24 mouse cellular contexts compared by ENCODE assay signal in genomic region chr16:22442202-22442601, GRCm38 (mm10). TPM values are rescaled to one million over a fixed set of nuclear protein-coding genes. Genes with fewer than 3 reads are reported as not detected.
DNase-seq lines count a peak whose midpoint lies in the region; ATAC-seq and TF ChIP-seq lines count a peak whose summit lies in the region.
"Had no signal": no experiment of that assay in that cellular context is flagged by ENCODE, and none has a peak within 500 bp of the region (broad histone marks: within the 10 kb centered on the region; RNA-seq: fewer than 3 reads in every experiment).

No protein-coding gene starts in this region.

- DNase-seq in embryonic facial prominence, embryonic 14.5 days (ENCODE audit: low spot score), result peak; percentile 46
- DNase-seq in embryonic facial prominence, embryonic 10.5 days (ENCODE audit: low spot score), result no peak
- no peak for DNase-seq in testis, postnatal 14 days (ENCODE audit: low spot score)
- peak; percentile 97 for DNase-seq in R1 (ENCODE audit: low read depth, low spot score)
- DNase-seq in retina, postnatal 1 day, result peak; percentile 81
- no peak for DNase-seq in gastrocnemius, adult 8-10 months (ENCODE audit: low spot score in 2 of 2)
- DNase-seq: adrenal gland, postnatal 10 days; cerebellum, adult 11-12 months; cerebellum, adult 9-10 months; cerebellum, postnatal 25 days; gastrocnemius, postnatal 10 days; heart, adult 18-20 months; heart, postnatal 14 days; kidney, adult 18-20 months had no signal

- no peaks in the 10 kb centered on the region for H3K9me3 ChIP-seq in embryonic facial prominence, embryonic 14.5 days (ENCODE audit: control insufficient read depth, low read length)
- H3K9me3 ChIP-seq in embryonic facial prominence, embryonic 10.5 days, result no peaks in the 10 kb centered on the region
- H3K9me3 ChIP-seq in forebrain, embryonic 12.5 days, result no peaks in the 10 kb centered on the region
- H3K9me3 ChIP-seq: embryonic facial prominence, embryonic 13.5 days; heart, embryonic 15.5 days; hindbrain, embryonic 10.5 days; intestine, embryonic 15.5 days had no signal

- no peaks in the 10 kb centered on the region for H3K27me3 ChIP-seq in embryonic facial prominence, embryonic 14.5 days (replicated peaks; ENCODE audit: control insufficient read depth, insufficient read depth, low read length)
- peaks cover 52% of the 10 kb centered on the region for H3K27me3 ChIP-seq in embryonic facial prominence, embryonic 10.5 days (replicated peaks; ENCODE audit: low read depth, poor library complexity, severe bottlenecking)
- no peaks in the 10 kb centered on the region for H3K27me3 ChIP-seq in testis, adult 2 months (ENCODE audit: control insufficient read depth, insufficient read depth, low read length)
- peaks cover 52% of the 10 kb centered on the region for H3K27me3 ChIP-seq in forebrain, embryonic 12.5 days
- H3K27me3 ChIP-seq: heart, embryonic 15.5 days; intestine, embryonic 15.5 days; Patski had no signal

- no peak overlapping the region for H3K4me2 ChIP-seq in embryonic facial prominence, embryonic 14.5 days (ENCODE audit: low read depth, low read length)
- no peak overlapping the region for H3K4me2 ChIP-seq in forebrain, embryonic 12.5 days
- H3K4me2 ChIP-seq: embryonic facial prominence, embryonic 13.5 days; heart, embryonic 11.5 days; heart, embryonic 15.5 days; hindbrain, embryonic 14.5 days; intestine, embryonic 15.5 days had no signal

- TF ChIP-seq CTCF in testis, adult 2 months (IDR thresholded peaks at IDR 0.05; ENCODE audit: control insufficient read depth, insufficient read depth, insufficient replicate concordance, low read depth, low read length), result no peak

- H3K9ac ChIP-seq in embryonic facial prominence, embryonic 14.5 days (ENCODE audit: low read depth, low read length), result no peak overlapping the region
- no peak overlapping the region for H3K9ac ChIP-seq in forebrain, embryonic 12.5 days
- H3K9ac ChIP-seq: embryonic facial prominence, embryonic 13.5 days; heart, embryonic 15.5 days; hindbrain, embryonic 14.5 days; intestine, embryonic 15.5 days had no signal

- no peak overlapping the region for H3K4me3 ChIP-seq in embryonic facial prominence, embryonic 14.5 days (ENCODE audit: low read depth, low read length)
- H3K4me3 ChIP-seq in embryonic facial prominence, embryonic 10.5 days, result no peak overlapping the region
- no peak overlapping the region for H3K4me3 ChIP-seq in testis, adult 2 months (ENCODE audit: control insufficient read depth, low read depth, low read length)
- no peak overlapping the region for H3K4me3 ChIP-seq in forebrain, embryonic 12.5 days (replicated peaks)
- H3K4me3 ChIP-seq: embryonic facial prominence, embryonic 13.5 days; heart, embryonic 15.5 days; hindbrain, embryonic 10.5 days; intestine, embryonic 15.5 days had no signal

- no peak for ATAC-seq in embryonic facial prominence, embryonic 14.5 days (ENCODE audit: low read depth)
- ATAC-seq in forebrain, embryonic 12.5 days (ENCODE audit: low FRiP score), result no peak
- ATAC-seq: forebrain, embryonic 14.5 days; intestine, embryonic 15.5 days; Patski had no signal

- no peak overlapping the region for H3K27ac ChIP-seq in embryonic facial prominence, embryonic 14.5 days (replicated peaks; ENCODE audit: low read depth, low read length)
- no peak overlapping the region for H3K27ac ChIP-seq in embryonic facial prominence, embryonic 10.5 days (replicated peaks)
- H3K27ac ChIP-seq in testis, adult 2 months (ENCODE audit: control insufficient read depth, insufficient read depth, low read depth, low read length), result peak overlapping the region; percentile 32; the same call in 1 of the 2 replicates
- H3K27ac ChIP-seq in forebrain, embryonic 12.5 days, result no peak overlapping the region
- H3K27ac ChIP-seq: embryonic facial prominence, embryonic 13.5 days; heart, embryonic 15.5 days; hindbrain, embryonic 10.5 days; hindbrain, embryonic 14.5 days; intestine, embryonic 15.5 days had no signal

- TF ChIP-seq POLR2A in testis, adult 2 months (IDR thresholded peaks at IDR 0.05; ENCODE audit: control insufficient read depth, low read depth, low read length), result no peak

- H3K36me3 ChIP-seq in embryonic facial prominence, embryonic 14.5 days (ENCODE audit: control insufficient read depth, insufficient read depth, low read length), result no peaks in the 10 kb centered on the region
- H3K36me3 ChIP-seq in embryonic facial prominence, embryonic 10.5 days (replicated peaks), result no peaks in the 10 kb centered on the region
- no peaks in the 10 kb centered on the region for H3K36me3 ChIP-seq in testis, adult 2 months (ENCODE audit: control insufficient read depth, insufficient read depth, low read length)
- no peaks in the 10 kb centered on the region for H3K36me3 ChIP-seq in forebrain, embryonic 12.5 days (replicated peaks)
- H3K36me3 ChIP-seq: embryonic facial prominence, embryonic 13.5 days; heart, embryonic 15.5 days; hindbrain, embryonic 10.5 days; intestine, embryonic 15.5 days had no signal

- peaks cover 19% of the 10 kb centered on the region; the same call in 1 of the 2 replicates for H3K4me1 ChIP-seq in embryonic facial prominence, embryonic 14.5 days (ENCODE audit: control insufficient read depth, insufficient read depth, low read length)
- H3K4me1 ChIP-seq in embryonic facial prominence, embryonic 10.5 days, result peaks cover 52% of the 10 kb centered on the region
- peaks cover 18% of the 10 kb centered on the region for H3K4me1 ChIP-seq in testis, adult 2 months (ENCODE audit: control insufficient read depth, insufficient read depth, low read length)
- H3K4me1 ChIP-seq in forebrain, embryonic 12.5 days, result peaks cover 28% of the 10 kb centered on the region

- WGBS in embryonic facial prominence, embryonic 14.5 days, result 41% methylated on average over 7 of the region's 7 CpGs
- 20% methylated on average over 7 of the region's 7 CpGs for WGBS in embryonic facial prominence, embryonic 10.5 days
- 11% methylated on average over 7 of the region's 7 CpGs for WGBS in forebrain, embryonic 12.5 days

RNA-seq across cellular contexts. Expression of gene Etv5, which starts 2.7 kb away (rescaled TPM):
- polyA plus RNA-seq in embryonic facial prominence, embryonic 14.5 days (2014; fragmentation: Nextera tagmentation; extraction: Ambion mirVana), result 37.5 and 43.4 TPM in 2 replicates
- 56.2 and 56.7 TPM in 2 replicates for polyA plus RNA-seq in embryonic facial prominence, embryonic 10.5 days (2016; fragmentation: Nextera tagmentation; extraction: Ambion mirVana)
- 10.4 and 12.6 TPM in 2 replicates for polyA plus RNA-seq in testis, adult 2 months (2012; rRNA removed)
- 17.9 and 28.4 TPM in 2 replicates for polyA plus RNA-seq in forebrain, embryonic 12.5 days (2016; fragmentation: Nextera tagmentation; extraction: Ambion mirVana)
- 1 to 10 TPM; 5.4 to 7.1 (median 6.3) TPM for total RNA-seq in gastrocnemius, adult 8-10 months (2022)

Comparison
In these comparisons a context has a peak if more than half of its experiments do, and no peak if none do; other contexts are left out.
1. DNase-seq: peak in embryonic facial prominence, embryonic 14.5 days (single experiment), R1 (single experiment) and retina, postnatal 1 day (single experiment); none in embryonic facial prominence, embryonic 10.5 days (single experiment), testis, postnatal 14 days (single experiment) and gastrocnemius, adult 8-10 months (0 of 2).